Mouse (Mus musculus): ENCODE data around the gene Slc4a2.

The Slc4a2 gene

GRCm38 (mm10) chr5:24426556-24427284, 3.1 kb downstream of the Slc4a2 start:
- DNase-seq (ENCODE audit: low spot score): no peak

- DNase-seq (ENCODE audit: low spot score): no peak
Measured at GRCm38 (mm10) chr5:24427285-24427633, 3.6 kb downstream of the Slc4a2 start.

GRCm38 (mm10) chr5:24427981-24428402, 4.4 kb downstream of the Slc4a2 start:
- DNase-seq (ENCODE audit: low spot score): no peak

GRCm38 (mm10) chr5:24428596-24428995, 5.0 kb downstream of the Slc4a2 start:
- DNase-seq (ENCODE audit: low spot score): no peak

GRCm38 (mm10) chr5:24433993-24434392, 10.4 kb downstream of the Slc4a2 start:
- no peak for DNase-seq (ENCODE audit: low spot score)

GRCm38 (mm10) chr5:24441187-24441586, 17.6 kb downstream of the Slc4a2 start:
- no peak for DNase-seq (ENCODE audit: low spot score)

GRCm38 (mm10) chr5:24442029-24442428, 18.4 kb downstream of the Slc4a2 start:
- no peak for DNase-seq (ENCODE audit: low spot score)

- DNase-seq (ENCODE audit: low spot score): no peak
Measured at GRCm38 (mm10) chr5:24443204-24443603, 19.6 kb downstream of the Slc4a2 start.

GRCm38 (mm10) chr5:24443927-24444326, 20.3 kb downstream of the Slc4a2 start:
- DNase-seq (ENCODE audit: low spot score): no peak

- DNase-seq (ENCODE audit: low spot score): peak; percentile 94
Measured at GRCm38 (mm10) chr5:24444746-24445427, 21.2 kb downstream of the Slc4a2 start, which contains the start of gene Fastk. Gene Fastk (minus strand): TSS chr5:24445287.

- DNase-seq (ENCODE audit: low spot score): no peak
Measured at GRCm38 (mm10) chr5:24445428-24446080, 21.9 kb downstream of the Slc4a2 start.

- no peak for DNase-seq (ENCODE audit: low spot score)
Measured at GRCm38 (mm10) chr5:24446630-24447029, 23.0 kb downstream of the Slc4a2 start.

- DNase-seq (ENCODE audit: low spot score): peak; percentile 86
Measured at GRCm38 (mm10) chr5:24447624-24448298, 24.1 kb downstream of the Slc4a2 start, which contains the start of gene Tmub1. Gene Tmub1 (minus strand): TSS chr5:24447854.

- peak; percentile 88 for DNase-seq (ENCODE audit: low spot score)
Measured at GRCm38 (mm10) chr5:24451264-24452029, 27.8 kb downstream of the Slc4a2 start.

GRCm38 (mm10) chr5:24452030-24452690, 28.5 kb downstream of the Slc4a2 start, which contains the start of gene Agap3:
Gene Agap3 (plus strand): TSS chr5:24452177.
- peak; percentile 59 for DNase-seq (ENCODE audit: low spot score)

- no peak for DNase-seq (ENCODE audit: low spot score)
Measured at GRCm38 (mm10) chr5:24452691-24453233, 29.1 kb downstream of the Slc4a2 start.

GRCm38 (mm10) chr5:24453283-24453984, 29.8 kb downstream of the Slc4a2 start:
- DNase-seq (ENCODE audit: low spot score): no peak

GRCm38 (mm10) chr5:24453985-24454303, 30.3 kb downstream of the Slc4a2 start:
- DNase-seq (ENCODE audit: low spot score): no peak

GRCm38 (mm10) chr5:24455076-24455475, 31.4 kb downstream of the Slc4a2 start:
- DNase-seq (ENCODE audit: low spot score): no peak

GRCm38 (mm10) chr5:24455613-24456012, 32.0 kb downstream of the Slc4a2 start:
- DNase-seq (ENCODE audit: low spot score): no peak

All from layer of hippocampus, adult 11-12 months (tissue).